Mouse (Mus musculus) testis, postnatal 10 days (tissue): ENCODE results near the gene Pcca.

ENCODE experiments used
- DNase-seq: peaks from one replicate; pipeline ENCODE4 v3.0.0; 2021; ENCODE audit warnings: low spot score

Gene Pcca

DNA sequence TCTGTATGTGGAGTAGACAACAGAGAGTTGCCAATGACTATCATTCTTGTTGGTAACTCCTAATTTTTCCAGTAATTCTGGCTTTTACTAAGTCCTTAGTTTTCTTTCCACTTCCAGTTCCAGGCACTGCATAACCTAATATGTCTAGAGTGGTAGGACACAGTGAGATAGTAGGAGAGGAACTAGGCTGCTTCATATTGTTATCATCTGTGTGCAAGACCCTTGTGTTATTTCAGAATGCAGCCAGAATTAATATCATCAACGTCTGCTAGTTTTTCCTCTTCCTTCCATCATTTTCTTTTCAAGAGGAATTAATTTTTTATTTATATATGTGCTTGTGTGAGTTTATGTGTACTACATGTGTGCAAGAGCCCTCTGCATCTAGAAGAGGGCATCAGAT is 114.1 kb downstream of the Pcca start:
- no peak for DNase-seq

- no peak for DNase-seq
Measured at GRCm38 (mm10) chr14:122649336-122649950, 115.3 kb downstream of the Pcca start.

GRCm38 (mm10) chr14:122651681-122652080 is 117.6 kb downstream of the Pcca start:
- no peak for DNase-seq

DNA sequence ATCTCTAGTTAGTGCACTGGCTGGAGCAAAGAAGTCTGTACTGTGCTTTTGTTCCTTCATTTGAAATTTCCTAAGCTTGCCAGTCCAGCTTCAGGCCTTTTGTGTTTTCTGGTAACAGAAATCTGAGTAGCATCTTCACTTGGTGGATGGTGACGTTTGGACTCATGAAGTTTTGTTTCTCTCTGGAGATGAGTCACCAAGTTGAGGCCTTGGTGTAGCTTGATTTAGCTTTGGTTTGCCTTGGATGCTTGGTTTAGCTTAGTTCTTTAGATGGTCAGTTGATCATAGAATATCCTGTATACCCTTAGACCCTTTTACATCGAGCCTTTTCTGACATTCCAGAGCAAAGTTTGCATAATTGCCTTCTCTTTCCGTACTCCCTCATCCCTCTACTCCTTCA is 141.5 kb downstream of the Pcca start:
- no peak for DNase-seq

- no peak for DNase-seq
Measured at GRCm38 (mm10) chr14:122683645-122684044, 149.5 kb downstream of the Pcca start.

- DNase-seq: no peak
Measured at GRCm38 (mm10) chr14:122684250-122684649, 150.1 kb downstream of the Pcca start.

DNA sequence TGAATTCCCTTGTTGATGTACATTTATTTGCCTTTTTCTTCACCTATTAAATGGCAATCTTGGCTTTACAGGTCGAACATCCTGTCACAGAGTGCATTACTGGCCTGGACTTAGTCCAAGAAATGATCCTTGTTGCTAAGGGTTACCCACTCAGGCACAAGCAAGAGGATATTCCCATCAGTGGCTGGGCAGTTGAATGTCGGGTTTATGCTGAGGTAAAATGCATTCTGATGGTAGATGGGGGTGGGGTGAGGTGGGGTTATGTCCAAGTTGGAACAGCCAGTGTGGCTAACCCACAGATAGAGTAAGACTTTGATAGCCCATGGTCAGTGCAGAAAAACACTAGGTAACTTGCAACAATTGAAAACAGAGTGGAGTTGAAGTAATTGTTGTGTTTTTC is 150.7 kb downstream of the Pcca start:
- DNase-seq: no peak

DNA sequence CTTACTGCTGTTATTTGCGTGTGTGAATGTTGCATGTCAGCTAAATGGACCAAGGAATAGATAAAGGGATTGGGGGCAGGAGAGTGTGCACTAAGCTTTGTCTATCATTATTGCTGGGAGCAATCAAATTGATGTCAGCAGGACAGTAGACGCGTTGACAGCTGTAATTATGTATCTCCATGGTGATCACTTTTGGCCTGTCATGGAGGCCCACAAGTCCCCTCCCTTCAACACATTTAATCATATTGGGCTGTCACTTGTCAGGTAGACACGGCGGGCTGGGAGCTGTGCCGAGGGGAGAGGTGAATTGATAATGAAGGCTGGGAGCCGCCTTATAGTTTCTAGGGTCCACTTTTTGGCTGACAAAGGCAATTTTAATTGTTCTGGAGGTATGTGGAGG is 153.3 kb downstream of the Pcca start:
- no peak for DNase-seq

- no peak for DNase-seq
Measured at GRCm38 (mm10) chr14:122688378-122688777, 154.3 kb downstream of the Pcca start.

DNA sequence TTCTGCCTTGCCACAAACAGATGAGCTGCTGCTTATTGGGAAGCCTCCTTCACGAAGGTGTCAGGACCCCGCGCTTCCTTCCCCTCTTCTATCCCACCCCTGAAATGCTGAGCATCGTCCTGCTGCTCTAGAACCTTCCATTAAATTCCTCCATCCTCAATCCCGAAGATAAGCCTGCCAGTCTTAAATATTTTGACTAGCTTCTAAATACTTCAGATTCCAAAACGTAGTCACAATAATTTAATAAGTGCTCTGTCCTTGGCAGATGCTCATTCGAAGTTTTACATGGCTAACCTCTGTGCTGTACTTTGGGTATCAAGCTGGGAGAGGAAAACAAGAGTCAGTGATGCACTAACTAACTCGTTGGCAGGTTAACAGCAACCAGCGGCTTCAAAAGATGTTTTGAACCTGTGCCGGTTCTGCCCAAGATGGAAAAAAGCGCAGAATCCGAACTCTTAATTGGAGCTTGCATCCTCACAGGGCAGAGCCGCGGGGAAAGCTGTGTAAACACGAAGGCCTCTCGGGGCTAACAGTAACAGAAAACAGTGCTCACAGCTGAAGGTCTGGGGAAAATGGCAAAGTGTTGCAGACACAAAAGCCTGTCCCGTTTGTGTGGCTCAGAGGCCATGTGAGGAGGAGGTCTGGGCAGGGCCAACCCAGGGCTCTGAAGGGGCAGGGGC is 155.2 kb downstream of the Pcca start:
- no peak for DNase-seq

GRCm38 (mm10) chr14:122691555-122691954 is 157.4 kb downstream of the Pcca start:
- no peak for DNase-seq

DNA sequence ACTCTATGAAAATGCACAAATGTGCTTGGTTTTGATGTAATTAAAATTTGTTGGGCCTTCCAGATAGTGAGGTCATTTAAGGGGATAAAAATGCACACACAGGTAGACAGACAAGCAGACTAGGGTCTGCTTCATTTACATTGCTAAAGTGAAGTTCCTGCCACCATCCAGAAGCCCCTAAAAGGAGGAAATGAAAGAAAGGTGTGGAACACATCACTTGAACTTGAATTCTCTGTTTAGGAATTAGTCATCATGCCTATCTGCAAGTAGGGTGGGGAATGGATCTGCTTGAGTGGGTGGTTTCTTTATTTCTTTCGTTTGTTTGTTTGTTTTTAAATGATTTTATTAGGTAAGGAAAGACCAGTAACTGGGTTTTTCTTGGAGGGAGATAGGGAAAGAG is 166.2 kb downstream of the Pcca start:
- DNase-seq: no peak

GRCm38 (mm10) chr14:122713793-122714192 is 179.7 kb downstream of the Pcca start:
- DNase-seq: no peak

DNA sequence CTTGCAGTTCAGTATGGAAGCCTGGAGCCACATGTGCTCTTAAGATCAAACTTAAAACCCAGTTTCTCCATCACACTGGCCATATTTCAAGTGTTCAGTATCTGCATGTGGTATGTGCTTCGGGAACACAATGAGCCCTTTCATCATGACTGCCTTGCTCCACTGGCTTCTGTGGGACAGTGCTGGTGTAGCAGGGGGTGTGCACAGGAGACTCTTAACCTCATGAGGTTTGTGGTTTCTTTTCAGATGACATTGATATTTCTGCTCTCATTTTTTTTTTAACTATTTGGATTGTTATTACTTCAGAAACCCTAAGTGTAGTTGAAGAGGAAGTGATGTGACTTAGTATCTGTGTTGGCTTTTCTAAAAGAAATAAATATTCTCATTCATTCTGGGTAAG is 180.8 kb downstream of the Pcca start:
- no peak for DNase-seq

DNA sequence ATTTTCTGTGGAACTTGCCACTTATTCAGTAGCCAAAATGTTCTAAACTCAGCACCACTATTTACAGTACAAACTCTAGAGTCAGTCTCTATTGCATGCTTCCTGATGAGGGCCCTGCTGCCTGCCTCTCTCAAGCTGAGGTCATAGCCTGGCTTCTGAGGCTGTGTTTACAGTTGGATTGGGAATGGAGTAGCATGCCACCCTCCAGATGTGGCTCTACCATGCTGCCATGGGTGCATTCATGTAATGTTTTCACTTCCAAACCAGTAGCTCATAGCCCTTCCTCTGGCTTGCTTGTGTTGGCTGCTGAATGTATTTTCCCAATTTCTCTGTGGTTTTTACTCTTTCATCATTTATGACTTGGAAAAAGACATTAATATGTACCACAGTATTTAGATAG is 181.9 kb downstream of the Pcca start:
- DNase-seq: no peak

- no peak for DNase-seq
Measured at GRCm38 (mm10) chr14:122719496-122720080, 185.5 kb downstream of the Pcca start.

- no peak for DNase-seq
Measured at GRCm38 (mm10) chr14:122720989-122721388, 186.9 kb downstream of the Pcca start.

GRCm38 (mm10) chr14:122721750-122722149 is 187.6 kb downstream of the Pcca start:
- no peak for DNase-seq

GRCm38 (mm10) chr14:122726456-122726855 is 192.3 kb downstream of the Pcca start:
- no peak for DNase-seq

- DNase-seq: no peak
Measured at GRCm38 (mm10) chr14:122729431-122730073, 195.4 kb downstream of the Pcca start.

GRCm38 (mm10) chr14:122730921-122731551 is 196.9 kb downstream of the Pcca start:
- no peak for DNase-seq

- DNase-seq: no peak
Measured at GRCm38 (mm10) chr14:122736806-122737205, 202.7 kb downstream of the Pcca start.
